Mouse (Mus musculus): ENCODE measurements around the gene Il17rb. TPM values are rescaled to one million over a fixed set of nuclear protein-coding genes. Genes with fewer than 3 reads are reported as not detected.

Gene Il17rb
- polyA plus RNA-seq, 1 experiment from 2014 or later: 1.8 TPM

DNA sequence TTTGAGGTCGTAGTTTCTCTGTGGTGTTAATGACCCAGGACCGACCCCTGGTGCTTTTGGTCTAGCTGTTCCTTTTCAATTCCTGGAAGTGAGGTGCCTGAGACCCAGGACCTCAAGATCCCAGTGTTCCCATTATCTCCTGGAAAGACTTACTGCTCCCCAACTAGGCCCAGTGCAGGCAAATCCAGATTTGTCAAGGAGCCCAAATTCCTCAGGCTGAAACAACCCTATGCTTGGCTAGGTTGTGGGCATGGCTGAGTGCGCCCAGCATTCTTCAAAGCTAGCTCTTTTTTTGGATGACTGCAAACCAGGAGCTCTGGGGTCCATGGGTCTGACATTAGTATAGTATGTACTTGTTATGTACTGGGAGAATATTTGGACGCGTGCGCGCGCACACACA lies 10.7 kb upstream of the Il17rb start:
- Histone ChIP-seq H3K9ac (ENCODE audit: low read depth, low read length) (no peak overlapping the region), H3K4me2 (ENCODE audit: low read length) (no peak overlapping the region), H3K27ac (ENCODE audit: low read depth, low read length) (no peak overlapping the region), H3K9me3 (ENCODE audit: control insufficient read depth, low read length) (no peaks in the 10 kb centered on the region), H3K4me3 (ENCODE audit: low read length) (no peak overlapping the region), H3K4me1 (ENCODE audit: control insufficient read depth, insufficient read depth, low read depth, low read length) (no peaks in the 10 kb centered on the region), H3K27me3 (replicated peaks; ENCODE audit: control insufficient read depth, insufficient read depth, low read length) (no peaks in the 10 kb centered on the region), H3K36me3 (ENCODE audit: control insufficient read depth, insufficient read depth, low read length) (no peaks in the 10 kb centered on the region)
- 92% methylated on average over 8 of the region's 8 CpGs for WGBS
- ATAC-seq: no peak

DNA sequence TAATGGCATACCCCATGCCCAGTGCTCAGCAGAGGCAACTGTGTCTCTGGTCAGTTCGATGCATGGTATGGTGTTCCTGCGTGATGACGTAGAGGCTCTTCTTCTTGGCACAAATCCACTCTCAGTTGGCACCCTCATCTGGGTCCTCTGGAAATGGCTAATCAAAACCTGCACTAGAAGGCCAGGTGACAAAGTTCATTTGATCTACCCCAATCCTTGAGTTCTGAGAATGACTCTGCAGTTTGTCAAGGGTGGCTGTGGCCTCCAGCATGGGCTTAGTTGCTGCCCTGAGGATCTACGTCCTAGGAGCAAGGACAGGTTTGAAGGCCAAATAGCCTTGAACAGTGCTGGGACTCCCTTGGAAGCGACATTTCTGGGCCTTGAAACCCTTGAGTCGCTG lies 10.2 kb upstream of the Il17rb start:
- H3K4me1 ChIP-seq (ENCODE audit: control insufficient read depth, insufficient read depth, low read depth, low read length): no peaks in the 10 kb centered on the region
- H3K36me3 ChIP-seq (ENCODE audit: control insufficient read depth, insufficient read depth, low read length): no peaks in the 10 kb centered on the region
- H3K4me3 ChIP-seq (ENCODE audit: low read length): no peak overlapping the region
- H3K4me2 ChIP-seq (ENCODE audit: low read length): no peak overlapping the region
- H3K9ac ChIP-seq (ENCODE audit: low read depth, low read length): no peak overlapping the region
- no peak for ATAC-seq
- no peaks in the 10 kb centered on the region for H3K27me3 ChIP-seq (replicated peaks; ENCODE audit: control insufficient read depth, insufficient read depth, low read length)
- no peaks in the 10 kb centered on the region for H3K9me3 ChIP-seq (ENCODE audit: control insufficient read depth, low read length)
- 85% methylated on average over 6 of the region's 6 CpGs for WGBS
- H3K27ac ChIP-seq (ENCODE audit: low read depth, low read length): no peak overlapping the region

DNA sequence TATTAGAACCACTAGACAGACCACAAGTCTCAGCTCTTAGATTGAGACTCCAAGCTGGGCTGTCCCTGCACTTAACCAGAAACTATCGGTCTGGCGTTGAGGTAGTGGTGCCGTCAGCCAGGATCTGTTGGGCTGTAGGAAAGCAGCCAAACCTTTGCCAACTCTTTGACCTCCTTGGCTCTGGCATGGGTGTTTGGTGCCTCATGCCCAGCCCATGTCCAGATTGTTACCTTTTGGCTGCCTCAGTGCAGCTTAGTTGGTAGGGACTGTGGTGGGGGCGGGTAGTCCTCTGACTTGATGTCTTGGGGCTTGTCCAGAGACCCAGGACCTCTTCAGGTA lies 9.7 kb upstream of the Il17rb start:
- no peak for ATAC-seq
- no peak overlapping the region for H3K4me2 ChIP-seq (ENCODE audit: low read length)
- WGBS: 89% methylated on average over 4 of the region's 4 CpGs
- no peaks in the 10 kb centered on the region for H3K36me3 ChIP-seq (ENCODE audit: control insufficient read depth, insufficient read depth, low read length)
- no peak overlapping the region for H3K27ac ChIP-seq (ENCODE audit: low read depth, low read length)
- no peaks in the 10 kb centered on the region for H3K4me1 ChIP-seq (ENCODE audit: control insufficient read depth, insufficient read depth, low read depth, low read length)
- H3K9me3 ChIP-seq (ENCODE audit: control insufficient read depth, low read length): no peaks in the 10 kb centered on the region
- H3K4me3 ChIP-seq (ENCODE audit: low read length): no peak overlapping the region
- H3K27me3 ChIP-seq (replicated peaks; ENCODE audit: control insufficient read depth, insufficient read depth, low read length): no peaks in the 10 kb centered on the region
- H3K9ac ChIP-seq (ENCODE audit: low read depth, low read length): no peak overlapping the region

DNA sequence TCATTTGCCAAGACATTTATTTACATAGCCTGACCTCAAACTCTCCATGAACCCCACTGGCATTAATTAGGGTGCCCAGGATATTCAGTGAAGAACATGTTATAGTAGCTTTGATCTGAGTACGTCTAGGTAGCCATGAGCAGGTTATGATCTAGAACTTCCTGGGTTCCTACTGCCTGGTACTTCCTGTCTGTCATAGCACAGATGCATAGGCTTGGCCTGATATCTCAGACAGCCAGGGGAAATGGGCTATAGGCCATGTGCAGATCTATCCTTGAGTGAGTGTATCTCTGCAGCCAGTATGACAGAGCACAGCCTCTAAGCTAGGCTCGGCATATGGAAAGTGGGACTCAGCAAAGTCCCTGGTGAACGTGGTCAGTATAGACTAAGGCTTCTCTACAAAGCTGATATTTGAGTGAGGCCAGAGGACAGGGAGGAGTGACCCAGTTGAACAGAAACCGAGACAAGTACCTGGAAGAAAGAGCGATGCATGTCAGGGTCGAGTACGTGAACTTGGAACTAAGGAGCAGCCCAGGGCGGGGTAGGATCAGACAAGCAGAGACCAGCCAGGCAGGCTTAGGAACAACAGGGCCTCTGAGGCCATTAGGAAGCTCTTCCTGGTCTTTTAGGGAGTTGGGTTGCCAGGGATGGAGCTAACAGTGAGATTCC lies 9.2 kb upstream of the Il17rb start:
- H3K9me3 ChIP-seq (ENCODE audit: control insufficient read depth, low read length): no peaks in the 10 kb centered on the region
- no peak overlapping the region for H3K27ac ChIP-seq (ENCODE audit: low read depth, low read length)
- no peaks in the 10 kb centered on the region for H3K4me1 ChIP-seq (ENCODE audit: control insufficient read depth, insufficient read depth, low read depth, low read length)
- WGBS: 91% methylated on average over 8 of the region's 8 CpGs
- H3K9ac ChIP-seq (ENCODE audit: low read depth, low read length): no peak overlapping the region
- no peak overlapping the region for H3K4me2 ChIP-seq (ENCODE audit: low read length)
- no peak overlapping the region for H3K4me3 ChIP-seq (ENCODE audit: low read length)
- no peaks in the 10 kb centered on the region for H3K36me3 ChIP-seq (ENCODE audit: control insufficient read depth, insufficient read depth, low read length)
- ATAC-seq: no peak
- no peaks in the 10 kb centered on the region for H3K27me3 ChIP-seq (replicated peaks; ENCODE audit: control insufficient read depth, insufficient read depth, low read length)

DNA sequence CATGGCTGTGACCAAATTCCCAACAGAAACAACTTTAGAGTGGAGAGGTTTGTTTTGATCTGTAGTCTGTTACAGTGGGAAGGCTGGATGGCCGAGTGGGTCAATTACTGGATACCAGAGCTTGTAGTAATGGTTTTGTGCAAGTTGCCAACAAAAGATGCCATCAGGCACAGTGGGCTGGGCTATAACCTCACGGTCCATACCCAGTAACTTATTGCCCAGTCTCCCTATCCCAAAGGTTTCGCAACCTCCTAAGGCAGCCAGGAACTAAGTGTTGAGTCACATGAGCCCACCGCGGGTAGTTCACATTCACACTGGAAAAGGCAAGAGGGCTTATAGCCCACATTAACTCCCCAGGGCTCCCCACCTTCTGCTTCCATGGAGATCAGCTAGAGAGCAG lies 8.0 kb upstream of the Il17rb start:
- 90% methylated on average over 5 of the region's 5 CpGs for WGBS
- Histone ChIP-seq H3K27ac (ENCODE audit: low read depth, low read length) (no peak overlapping the region), H3K27me3 (replicated peaks; ENCODE audit: control insufficient read depth, insufficient read depth, low read length) (no peaks in the 10 kb centered on the region), H3K9me3 (ENCODE audit: control insufficient read depth, low read length) (no peaks in the 10 kb centered on the region), H3K36me3 (ENCODE audit: control insufficient read depth, insufficient read depth, low read length) (no peaks in the 10 kb centered on the region), H3K9ac (ENCODE audit: low read depth, low read length) (no peak overlapping the region), H3K4me3 (ENCODE audit: low read length) (no peak overlapping the region), H3K4me2 (ENCODE audit: low read length) (no peak overlapping the region), H3K4me1 (ENCODE audit: control insufficient read depth, insufficient read depth, low read depth, low read length) (no peaks in the 10 kb centered on the region)
- ATAC-seq: no peak

DNA sequence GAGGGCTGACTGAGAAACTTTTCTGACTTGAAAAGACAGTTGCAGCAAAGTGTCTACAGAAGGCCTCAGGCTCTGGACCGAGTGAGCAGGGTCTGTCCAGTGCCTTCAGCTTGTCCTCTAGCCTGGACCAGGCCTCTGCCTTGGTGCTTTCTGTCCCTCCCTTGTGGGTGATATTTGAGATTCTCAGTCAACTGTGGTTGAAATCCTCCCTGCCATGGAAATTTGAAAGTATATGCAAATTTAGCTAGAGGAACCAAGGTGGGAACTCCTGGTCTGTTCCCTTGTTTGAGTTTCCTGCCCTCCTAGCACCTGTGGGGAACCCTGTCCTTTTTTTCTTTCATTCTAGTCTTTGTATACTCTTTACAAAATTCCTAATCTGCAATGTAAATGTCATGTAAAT lies 6.3 kb upstream of the Il17rb start:
- Histone ChIP-seq H3K4me2 (ENCODE audit: low read length) (no peak overlapping the region), H3K9me3 (ENCODE audit: control insufficient read depth, low read length) (no peaks in the 10 kb centered on the region), H3K36me3 (ENCODE audit: control insufficient read depth, insufficient read depth, low read length) (no peaks in the 10 kb centered on the region), H3K4me3 (ENCODE audit: low read length) (no peak overlapping the region), H3K9ac (ENCODE audit: low read depth, low read length) (no peak overlapping the region), H3K4me1 (ENCODE audit: control insufficient read depth, insufficient read depth, low read depth, low read length) (peaks cover 1% of the 10 kb centered on the region; the same call in 1 of the 2 replicates), H3K27me3 (replicated peaks; ENCODE audit: control insufficient read depth, insufficient read depth, low read length) (no peaks in the 10 kb centered on the region), H3K27ac (ENCODE audit: low read depth, low read length) (no peak overlapping the region)
- ATAC-seq: no peak
- WGBS: 72% methylated on average over 1 of the region's 1 CpGs

DNA sequence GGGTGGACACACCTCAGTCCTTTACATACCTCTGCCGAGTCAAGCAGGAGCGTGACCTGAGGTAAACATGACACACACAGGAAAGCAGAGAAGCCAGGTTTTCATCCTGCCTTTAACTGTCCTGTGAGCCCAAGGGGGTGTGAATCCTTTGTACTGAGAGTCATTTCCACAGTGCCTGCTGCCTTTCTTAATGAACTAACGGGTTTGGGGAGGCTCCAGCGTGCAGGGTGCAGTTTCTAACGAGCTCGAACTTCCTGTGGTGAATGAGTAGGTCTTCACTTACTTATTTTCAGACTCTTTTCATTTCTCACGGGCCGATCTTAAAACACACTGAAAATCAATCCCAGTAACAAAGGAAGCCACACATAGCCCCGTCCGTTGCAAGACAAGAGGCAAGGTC lies 5.8 kb upstream of the Il17rb start:
- Histone ChIP-seq H3K4me1 (ENCODE audit: control insufficient read depth, insufficient read depth, low read depth, low read length) (peaks cover 2% of the 10 kb centered on the region; the same call in 1 of the 2 replicates), H3K4me2 (ENCODE audit: low read length) (no peak overlapping the region), H3K27ac (ENCODE audit: low read depth, low read length) (no peak overlapping the region), H3K27me3 (replicated peaks; ENCODE audit: control insufficient read depth, insufficient read depth, low read length) (no peaks in the 10 kb centered on the region), H3K9ac (ENCODE audit: low read depth, low read length) (no peak overlapping the region), H3K4me3 (ENCODE audit: low read length) (no peak overlapping the region), H3K9me3 (ENCODE audit: control insufficient read depth, low read length) (no peaks in the 10 kb centered on the region), H3K36me3 (ENCODE audit: control insufficient read depth, insufficient read depth, low read length) (no peaks in the 10 kb centered on the region)
- WGBS: 70% methylated on average over 10 of the region's 10 CpGs
- ATAC-seq: no peak

DNA sequence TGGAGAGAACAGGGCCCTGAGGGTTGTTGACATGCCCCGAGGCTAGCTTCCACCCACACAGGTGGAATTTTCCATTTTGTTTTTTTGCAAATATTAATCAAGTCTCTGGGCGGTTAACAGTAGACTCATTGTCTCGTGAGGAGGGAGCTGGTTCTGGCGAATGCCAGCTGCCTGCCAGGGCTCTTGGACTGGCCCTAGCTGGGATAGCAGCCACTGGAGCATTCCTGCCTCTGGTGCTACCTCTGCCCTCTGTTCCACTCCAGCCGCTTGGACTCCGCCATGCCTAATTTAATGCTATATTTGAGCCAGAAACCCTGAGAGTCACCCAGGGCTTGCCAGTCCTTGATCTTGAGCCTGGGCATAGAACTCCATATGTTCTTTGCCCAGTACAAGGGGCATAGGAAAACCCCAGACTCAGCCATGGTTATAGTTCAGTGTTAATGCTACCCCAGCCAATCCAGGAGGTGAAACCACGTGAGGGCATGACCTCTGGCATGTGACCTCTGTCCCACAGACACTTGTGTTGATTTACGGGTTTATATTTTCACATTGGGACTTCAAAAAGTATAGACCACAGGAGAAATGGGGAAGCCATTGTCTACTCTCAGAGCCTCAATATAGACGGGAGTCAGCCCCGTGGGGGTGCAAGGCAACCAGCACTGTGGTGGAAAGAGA lies 3.3 kb upstream of the Il17rb start:
- ATAC-seq: 0 out of 2 replicates have a peak, but pooled peaks have one; percentile 44
- H3K9me3 ChIP-seq (ENCODE audit: control insufficient read depth, low read length): no peaks in the 10 kb centered on the region
- peaks cover 10% of the 10 kb centered on the region for H3K4me1 ChIP-seq (ENCODE audit: control insufficient read depth, insufficient read depth, low read depth, low read length)
- 66% methylated on average over 10 of the region's 10 CpGs for WGBS
- no peak overlapping the region for H3K4me2 ChIP-seq (ENCODE audit: low read length)
- H3K36me3 ChIP-seq (ENCODE audit: control insufficient read depth, insufficient read depth, low read length): no peaks in the 10 kb centered on the region
- H3K27me3 ChIP-seq (replicated peaks; ENCODE audit: control insufficient read depth, insufficient read depth, low read length): no peaks in the 10 kb centered on the region
- H3K9ac ChIP-seq (ENCODE audit: low read depth, low read length): no peak overlapping the region
- no peak overlapping the region for H3K27ac ChIP-seq (ENCODE audit: low read depth, low read length)
- H3K4me3 ChIP-seq (ENCODE audit: low read length): no peak overlapping the region

DNA sequence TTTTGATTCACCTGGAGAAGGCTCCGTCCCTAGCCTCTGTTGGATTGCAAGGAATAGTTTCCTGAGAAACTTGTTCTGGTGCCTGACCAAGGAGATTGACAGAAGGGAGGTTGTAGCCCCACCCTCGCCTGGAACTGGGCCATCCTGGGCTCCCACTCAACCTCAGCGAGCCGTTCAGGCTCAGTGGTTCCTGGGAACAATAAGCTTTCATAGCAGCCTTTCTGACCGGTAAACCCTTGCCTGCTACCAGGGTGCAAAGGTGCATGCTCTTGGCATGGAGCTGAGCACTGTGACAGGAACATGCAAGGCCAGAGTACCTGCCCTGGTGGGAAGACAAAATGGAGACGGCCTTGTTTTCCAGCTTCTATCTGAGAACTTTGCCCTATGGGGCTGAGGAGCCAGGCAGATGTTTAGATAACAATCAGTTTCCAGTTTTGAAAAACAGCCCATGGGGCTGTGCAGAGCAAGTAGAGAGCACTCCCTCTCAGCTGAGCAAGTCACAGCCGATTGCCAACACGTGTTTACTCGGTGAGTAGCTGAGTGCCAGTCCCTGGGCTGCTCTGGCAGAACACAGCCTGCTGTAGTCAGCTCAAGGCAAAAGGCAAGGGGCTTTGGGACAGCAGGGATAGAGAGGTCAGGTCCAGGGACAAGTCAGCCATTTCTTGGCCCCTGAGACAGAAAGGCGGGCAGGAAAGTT lies 1.3 kb upstream of the Il17rb start:
- no peak overlapping the region for H3K4me2 ChIP-seq (ENCODE audit: low read length)
- H3K4me3 ChIP-seq (ENCODE audit: low read length): no peak overlapping the region
- ATAC-seq: peak; percentile 27; the same call in 1 of the 2 replicates
- no peak overlapping the region for H3K27ac ChIP-seq (ENCODE audit: low read depth, low read length)
- H3K9me3 ChIP-seq (ENCODE audit: control insufficient read depth, low read length): no peaks in the 10 kb centered on the region
- H3K4me1 ChIP-seq (ENCODE audit: control insufficient read depth, insufficient read depth, low read depth, low read length): peaks cover 10% of the 10 kb centered on the region
- no peaks in the 10 kb centered on the region for H3K27me3 ChIP-seq (replicated peaks; ENCODE audit: control insufficient read depth, insufficient read depth, low read length)
- 58% methylated on average over 10 of the region's 10 CpGs for WGBS
- H3K36me3 ChIP-seq (ENCODE audit: control insufficient read depth, insufficient read depth, low read length): no peaks in the 10 kb centered on the region
- no peak overlapping the region for H3K9ac ChIP-seq (ENCODE audit: low read depth, low read length)

All from hindbrain, embryonic 16.5 days (tissue).